Mouse (Mus musculus): ENCODE measurements around the gene Hist1h2bf. TPM values are rescaled to one million over a fixed set of nuclear protein-coding genes. Genes with fewer than 3 reads are reported as not detected.
"Not testable (repeated sequence)": the region's sequence is repeated elsewhere in the genome, so short reads cannot be mapped to it uniquely, and the experiment has no call there.

Gene Hist1h2bf
- polyA plus RNA-seq, 1 experiment from 2014 or later: 4.9 TPM

DNA sequence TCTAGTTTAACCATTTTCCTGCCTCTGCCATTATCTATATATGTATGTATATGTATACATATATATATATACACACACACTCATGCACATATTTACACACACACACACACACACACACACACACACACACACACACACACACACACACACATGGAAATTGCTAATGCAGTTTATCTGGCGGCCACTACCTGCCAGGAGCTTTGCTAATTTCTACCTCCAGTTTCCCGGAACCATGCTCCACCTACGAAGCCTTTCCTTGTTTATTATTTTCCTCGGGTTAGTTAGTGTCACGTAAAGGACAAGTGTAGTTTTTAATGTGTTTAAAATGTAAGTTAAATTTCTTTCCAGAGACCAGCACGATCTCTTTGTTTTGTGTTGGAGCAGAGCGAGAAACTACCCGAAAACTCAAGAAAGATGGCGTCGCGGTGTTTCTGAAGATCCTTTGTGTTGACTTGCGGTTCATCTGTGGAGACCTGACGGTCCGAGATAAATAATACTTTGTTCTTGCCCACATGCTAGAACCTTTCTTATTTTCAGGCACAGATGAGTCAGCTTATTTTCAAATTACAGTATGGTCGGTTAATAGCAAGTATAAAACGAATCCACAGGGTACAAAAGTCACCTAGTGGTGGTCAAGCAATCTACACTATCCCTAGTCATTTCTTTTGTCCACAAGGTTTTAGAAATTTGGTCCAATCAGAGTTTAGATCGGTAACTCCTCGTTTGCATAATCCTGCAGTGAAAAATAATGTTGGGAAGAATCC lies 11.1 kb downstream of the Hist1h2bf start:
- H3K27ac ChIP-seq (ENCODE audit: low read depth, low read length): peak overlapping the region; percentile 96

DNA sequence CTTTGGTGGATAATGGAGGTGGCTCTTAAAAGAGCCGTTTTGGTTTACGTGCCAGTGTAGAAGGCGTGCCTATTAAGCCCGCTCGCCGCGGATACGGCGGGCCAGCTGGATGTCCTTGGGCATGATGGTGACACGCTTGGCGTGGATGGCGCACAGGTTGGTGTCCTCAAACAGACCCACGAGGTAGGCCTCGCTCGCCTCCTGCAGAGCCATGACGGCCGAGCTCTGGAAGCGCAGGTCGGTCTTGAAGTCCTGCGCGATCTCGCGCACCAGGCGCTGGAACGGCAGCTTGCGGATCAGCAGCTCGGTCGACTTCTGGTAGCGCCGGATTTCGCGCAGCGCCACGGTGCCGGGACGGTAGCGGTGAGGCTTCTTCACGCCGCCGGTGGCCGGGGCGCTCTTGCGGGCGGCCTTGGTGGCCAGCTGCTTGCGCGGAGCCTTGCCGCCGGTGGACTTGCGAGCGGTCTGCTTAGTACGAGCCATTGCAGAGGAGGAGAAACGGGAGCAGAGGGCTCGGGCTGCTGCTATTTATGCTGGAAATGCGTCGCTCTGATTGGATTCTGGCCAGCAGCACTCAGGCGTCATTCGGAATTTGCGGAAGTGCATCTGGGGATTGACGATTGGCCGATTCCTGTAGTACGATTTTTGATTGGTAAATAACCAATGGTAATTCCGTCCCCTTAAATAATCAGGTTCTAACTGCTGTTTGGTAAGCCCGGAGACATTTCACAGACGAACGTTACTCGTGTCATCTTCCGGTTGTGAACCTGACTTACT lies 11.9 kb downstream of the Hist1h2bf start, which contains the start of gene Hist1h3e:
Gene Hist1h3e (minus strand): TSS at position 487 of the 777 bp plus-strand sequence.
- Histone ChIP-seq H3K4me3 (ENCODE audit: low read depth, low read length) (peak within 1 kb of the TSS; percentile 35), H3K9ac (ENCODE audit: low read length) (peak within 1 kb of the TSS; percentile 86), H3K4me2 (peak within 1 kb of the TSS; percentile 71), H3K27ac (ENCODE audit: low read depth, low read length) (peak within 1 kb of the TSS; percentile 96)
- 0% methylated on average over 46 of the region's 67 CpGs for WGBS
- not testable (repeated sequence) for H3K36me3 ChIP-seq (ENCODE audit: control insufficient read depth, insufficient read depth, low read length); H3K9me3 ChIP-seq (ENCODE audit: control insufficient read depth, low read length); H3K27me3 ChIP-seq (ENCODE audit: control insufficient read depth, insufficient read depth, low read length); H3K4me1 ChIP-seq (ENCODE audit: control insufficient read depth, insufficient read depth, low read length)
- ATAC-seq (ENCODE audit: low FRiP score): peak; percentile 98
- DNase-seq (ENCODE audit: low spot score, missing footprints): peak; percentile 99

More for the DNA sequence above, 11.1 kb downstream of the Hist1h2bf start:
- peak overlapping the region; percentile 71 for H3K4me2 ChIP-seq
- no peaks in the 10 kb centered on the region for H3K4me1 ChIP-seq (ENCODE audit: control insufficient read depth, insufficient read depth, low read length)
- ATAC-seq (ENCODE audit: low FRiP score): peak; percentile 65
- WGBS: 4% methylated on average over 18 of the region's 18 CpGs
- H3K9ac ChIP-seq (ENCODE audit: low read length): peak overlapping the region; percentile 86
- peak; percentile 96 for DNase-seq (ENCODE audit: low spot score, missing footprints)
- no peaks in the 10 kb centered on the region for H3K36me3 ChIP-seq (ENCODE audit: control insufficient read depth, insufficient read depth, low read length)
- H3K4me3 ChIP-seq (ENCODE audit: low read depth, low read length): peak overlapping the region; percentile 35
- no peaks in the 10 kb centered on the region for H3K27me3 ChIP-seq (ENCODE audit: control insufficient read depth, insufficient read depth, low read length)
- no peaks in the 10 kb centered on the region for H3K9me3 ChIP-seq (ENCODE audit: control insufficient read depth, low read length)

DNA sequence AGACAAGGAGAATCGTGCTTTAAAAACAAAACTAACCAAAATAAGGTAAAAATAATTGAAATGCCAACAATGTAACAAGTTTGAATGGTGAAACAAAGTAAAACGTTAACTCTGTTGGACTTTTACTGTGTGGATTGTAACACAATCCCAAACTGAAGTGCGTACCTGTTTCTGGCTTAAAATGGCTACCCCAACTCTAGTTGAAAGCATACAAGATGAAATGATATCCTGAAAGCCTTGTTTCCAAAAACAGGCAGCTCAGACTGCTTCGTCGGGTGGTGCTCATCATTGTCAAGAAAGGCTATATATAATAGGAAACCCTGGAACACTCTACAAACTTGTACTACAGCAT lies 12.5 kb downstream of the Hist1h2bf start:
- peak overlapping the region; percentile 96; the same call in 1 of the 2 replicates for H3K27ac ChIP-seq (ENCODE audit: low read depth, low read length)
- H3K36me3 ChIP-seq (ENCODE audit: control insufficient read depth, insufficient read depth, low read length); ATAC-seq (ENCODE audit: low FRiP score); H3K4me1 ChIP-seq (ENCODE audit: control insufficient read depth, insufficient read depth, low read length); H3K9me3 ChIP-seq (ENCODE audit: control insufficient read depth, low read length); DNase-seq (ENCODE audit: low spot score, missing footprints); H3K27me3 ChIP-seq (ENCODE audit: control insufficient read depth, insufficient read depth, low read length): not testable (repeated sequence)
- H3K4me2 ChIP-seq: peak overlapping the region; percentile 71
- peak overlapping the region; percentile 35 for H3K4me3 ChIP-seq (ENCODE audit: low read depth, low read length)
- WGBS: 0% methylated on average over 2 of the region's 5 CpGs
- H3K9ac ChIP-seq (ENCODE audit: low read length): peak overlapping the region; percentile 86; the same call in 1 of the 2 replicates

DNA sequence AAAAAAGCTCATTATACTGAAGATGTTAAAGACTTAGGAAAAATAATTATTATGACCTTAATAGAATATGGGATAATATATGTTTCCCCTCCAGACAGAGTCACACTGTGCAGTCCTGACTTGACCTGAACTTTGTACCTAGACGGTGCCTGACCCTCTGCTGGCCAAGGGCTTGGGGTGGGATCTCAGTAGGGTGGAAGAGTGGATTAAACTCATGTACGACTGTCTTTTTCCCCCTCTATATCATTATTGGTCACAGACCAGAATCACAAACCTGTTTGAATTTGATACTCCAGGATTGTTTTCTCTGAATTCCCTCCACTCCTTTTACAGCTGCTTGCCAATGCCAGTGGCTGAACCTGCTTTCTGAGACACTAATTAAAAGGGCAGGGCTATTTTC lies 13.3 kb downstream of the Hist1h2bf start:
- H3K4me2 ChIP-seq; H3K9me3 ChIP-seq (ENCODE audit: control insufficient read depth, low read length); H3K4me1 ChIP-seq (ENCODE audit: control insufficient read depth, insufficient read depth, low read length); H3K36me3 ChIP-seq (ENCODE audit: control insufficient read depth, insufficient read depth, low read length); ATAC-seq (ENCODE audit: low FRiP score); H3K27me3 ChIP-seq (ENCODE audit: control insufficient read depth, insufficient read depth, low read length); H3K9ac ChIP-seq (ENCODE audit: low read length); H3K4me3 ChIP-seq (ENCODE audit: low read depth, low read length): not testable (repeated sequence)
- peak; percentile 90 for DNase-seq (ENCODE audit: low spot score, missing footprints)
- WGBS: 26% methylated on average over 2 of the region's 2 CpGs
- peak overlapping the region; percentile 20; the same call in 1 of the 2 replicates for H3K27ac ChIP-seq (ENCODE audit: low read depth, low read length)

DNA sequence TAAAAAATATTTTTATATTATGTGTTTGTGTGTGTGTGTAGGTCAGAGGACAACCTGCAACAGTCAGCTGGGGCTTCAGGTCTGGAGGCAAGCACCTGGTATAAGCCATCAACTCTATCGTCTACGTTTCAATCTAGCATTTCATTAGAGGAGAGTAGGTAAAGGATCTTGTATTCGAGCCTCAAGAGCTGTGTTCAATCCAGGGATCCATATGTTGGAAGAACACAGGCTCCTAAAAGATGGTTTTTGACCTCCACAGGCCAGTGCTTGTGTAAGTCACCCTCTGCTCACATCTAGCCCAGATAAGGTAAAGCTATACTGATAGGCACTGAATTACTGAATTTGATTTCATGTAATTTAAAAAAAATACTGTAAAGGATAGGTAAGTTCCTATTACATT lies 17.1 kb downstream of the Hist1h2bf start:
- Histone ChIP-seq H3K9ac (ENCODE audit: low read length) (peak overlapping the region; percentile 9; the same call in 1 of the 2 replicates), H3K4me3 (ENCODE audit: low read depth, low read length) (no peak overlapping the region), H3K9me3 (ENCODE audit: control insufficient read depth, low read length) (no peaks in the 10 kb centered on the region), H3K27ac (ENCODE audit: low read depth, low read length) (peak overlapping the region; percentile 98), H3K36me3 (ENCODE audit: control insufficient read depth, insufficient read depth, low read length) (no peaks in the 10 kb centered on the region), H3K27me3 (ENCODE audit: control insufficient read depth, insufficient read depth, low read length) (no peaks in the 10 kb centered on the region), H3K4me1 (ENCODE audit: control insufficient read depth, insufficient read depth, low read length) (peaks cover 9% of the 10 kb centered on the region), H3K4me2 (peak overlapping the region; percentile 9; the same call in 1 of the 2 replicates)
- DNase-seq (ENCODE audit: low spot score, missing footprints) (no peak), ATAC-seq (ENCODE audit: low FRiP score) (no peak)
- WGBS: 70% methylated on average over 3 of the region's 3 CpGs

DNA sequence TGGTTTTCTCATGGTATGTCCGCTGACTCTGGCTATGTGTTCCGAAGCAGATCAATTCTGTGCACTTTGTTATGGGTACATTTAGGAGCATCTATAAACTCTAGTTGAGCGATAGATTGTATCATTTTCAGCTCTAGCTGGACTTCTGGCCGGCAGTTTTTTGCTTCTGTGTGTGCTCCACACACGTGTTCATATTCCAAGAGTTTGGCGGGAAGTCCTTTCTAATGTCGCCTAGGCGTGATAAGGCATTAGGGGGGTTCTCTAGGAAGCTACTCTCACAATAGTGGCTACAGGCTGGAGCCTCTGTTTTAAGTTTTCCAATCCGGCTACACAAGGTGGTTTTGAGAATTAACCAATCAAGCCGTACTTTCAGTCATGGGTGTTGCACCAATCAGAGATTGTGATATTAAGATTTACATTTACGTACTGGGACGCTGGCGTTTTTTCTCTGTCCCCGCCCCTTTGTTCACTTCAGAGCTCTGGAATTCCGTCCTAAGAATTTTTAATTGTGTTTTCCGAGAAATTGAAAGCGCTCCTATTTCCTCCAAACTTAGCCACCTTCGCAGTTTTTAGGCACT lies 18.1 kb downstream of the Hist1h2bf start:
- under 1% methylated on average over 18 of the region's 18 CpGs for WGBS
- peaks cover 9% of the 10 kb centered on the region for H3K4me1 ChIP-seq (ENCODE audit: control insufficient read depth, insufficient read depth, low read length)

DNA sequence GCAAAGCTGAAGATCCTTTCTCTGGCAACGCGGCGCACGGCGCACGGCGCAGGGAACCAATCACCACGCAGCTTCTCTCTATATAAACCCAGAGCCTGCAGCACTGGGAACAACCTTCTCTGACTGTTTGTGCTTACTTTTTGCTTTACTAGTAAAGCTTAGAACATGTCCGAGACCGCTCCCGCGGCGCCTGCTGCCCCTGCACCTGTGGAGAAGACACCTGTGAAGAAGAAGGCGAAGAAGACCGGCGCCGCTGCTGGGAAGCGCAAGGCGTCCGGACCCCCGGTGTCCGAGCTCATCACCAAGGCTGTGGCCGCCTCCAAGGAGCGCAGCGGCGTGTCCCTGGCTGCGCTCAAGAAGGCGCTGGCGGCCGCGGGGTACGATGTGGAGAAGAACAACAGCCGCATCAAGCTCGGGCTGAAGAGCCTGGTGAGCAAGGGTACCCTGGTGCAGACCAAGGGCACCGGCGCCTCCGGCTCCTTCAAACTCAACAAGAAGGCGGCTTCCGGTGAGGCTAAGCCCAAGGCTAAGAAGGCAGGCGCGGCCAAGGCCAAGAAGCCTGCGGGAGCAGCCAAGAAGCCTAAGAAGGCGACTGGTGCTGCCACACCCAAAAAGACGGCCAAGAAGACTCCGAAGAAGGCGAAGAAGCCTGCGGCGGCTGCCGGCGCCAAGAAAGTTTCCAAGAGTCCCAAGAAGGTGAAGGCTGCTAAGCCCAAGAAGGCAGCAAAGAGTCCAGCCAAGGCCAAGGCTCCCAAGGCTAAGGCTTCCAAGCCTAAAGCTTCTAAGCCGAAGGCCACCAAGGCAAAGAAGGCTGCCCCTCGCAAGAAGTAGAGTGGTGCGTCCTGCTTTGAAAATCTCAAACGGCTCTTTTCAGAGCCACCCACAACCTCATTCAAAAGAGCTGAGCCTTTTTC lies 18.8 kb downstream of the Hist1h2bf start:
- peak overlapping the region; percentile 98 for H3K27ac ChIP-seq (ENCODE audit: low read depth, low read length)
- H3K4me2 ChIP-seq: peak overlapping the region; percentile 93
- DNase-seq (ENCODE audit: low spot score, missing footprints) (peak; percentile 98), ATAC-seq (ENCODE audit: low FRiP score) (peak; percentile 87)
- peaks cover 9% of the 10 kb centered on the region for H3K4me1 ChIP-seq (ENCODE audit: control insufficient read depth, insufficient read depth, low read length)
- peak overlapping the region; percentile 57 for H3K4me3 ChIP-seq (ENCODE audit: low read depth, low read length)
- H3K9ac ChIP-seq (ENCODE audit: low read length): peak overlapping the region; percentile 89
- H3K9me3 ChIP-seq (ENCODE audit: control insufficient read depth, low read length): no peaks in the 10 kb centered on the region
- no peaks in the 10 kb centered on the region for H3K36me3 ChIP-seq (ENCODE audit: control insufficient read depth, insufficient read depth, low read length)
- no peaks in the 10 kb centered on the region for H3K27me3 ChIP-seq (ENCODE audit: control insufficient read depth, insufficient read depth, low read length)
- WGBS: under 1% methylated on average over 49 of the region's 54 CpGs

More for the DNA sequence above, 18.1 kb downstream of the Hist1h2bf start:
- no peaks in the 10 kb centered on the region for H3K9me3 ChIP-seq (ENCODE audit: control insufficient read depth, low read length)
- H3K27me3 ChIP-seq (ENCODE audit: control insufficient read depth, insufficient read depth, low read length): no peaks in the 10 kb centered on the region
- H3K27ac ChIP-seq (ENCODE audit: low read depth, low read length): peak overlapping the region; percentile 98
- H3K9ac ChIP-seq (ENCODE audit: low read length): peak overlapping the region; percentile 89
- ATAC-seq (ENCODE audit: low FRiP score) (peak; percentile 78), DNase-seq (ENCODE audit: low spot score, missing footprints) (peak; percentile 98)
- H3K36me3 ChIP-seq (ENCODE audit: control insufficient read depth, insufficient read depth, low read length): no peaks in the 10 kb centered on the region
- H3K4me3 ChIP-seq (ENCODE audit: low read depth, low read length): peak overlapping the region; percentile 57
- peak overlapping the region; percentile 93 for H3K4me2 ChIP-seq

DNA sequence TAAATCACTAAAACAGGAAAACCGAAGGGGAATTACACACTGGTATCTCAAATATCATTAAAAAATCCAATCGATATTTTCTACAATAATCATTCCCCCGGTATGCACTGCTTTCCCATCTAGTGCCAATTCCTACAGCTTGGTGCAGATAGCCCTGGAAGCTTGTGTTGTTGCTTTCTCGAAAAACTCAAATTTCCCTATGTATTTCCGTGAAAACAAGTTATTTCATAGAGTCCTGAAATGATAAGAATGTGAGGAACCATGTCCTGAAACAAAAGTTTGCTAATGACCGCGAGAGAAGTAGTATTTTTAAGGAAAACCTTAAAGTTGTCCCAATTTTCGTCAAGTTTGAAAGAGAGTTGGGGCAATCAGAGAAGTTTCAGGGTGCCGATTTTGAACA lies 19.6 kb downstream of the Hist1h2bf start:
- no peaks in the 10 kb centered on the region for H3K27me3 ChIP-seq (ENCODE audit: control insufficient read depth, insufficient read depth, low read length)
- ATAC-seq (ENCODE audit: low FRiP score) (no peak), DNase-seq (ENCODE audit: low spot score, missing footprints) (peak; percentile 93)
- peaks cover 9% of the 10 kb centered on the region for H3K4me1 ChIP-seq (ENCODE audit: control insufficient read depth, insufficient read depth, low read length)
- no peaks in the 10 kb centered on the region for H3K9me3 ChIP-seq (ENCODE audit: control insufficient read depth, low read length)
- peak overlapping the region; percentile 93 for H3K4me2 ChIP-seq
- H3K4me3 ChIP-seq (ENCODE audit: low read depth, low read length): peak overlapping the region; percentile 57; the same call in 1 of the 2 replicates
- H3K36me3 ChIP-seq (ENCODE audit: control insufficient read depth, insufficient read depth, low read length): no peaks in the 10 kb centered on the region
- H3K27ac ChIP-seq (ENCODE audit: low read depth, low read length): peak overlapping the region; percentile 98
- WGBS: 27% methylated on average over 9 of the region's 9 CpGs
- peak overlapping the region; percentile 89 for H3K9ac ChIP-seq (ENCODE audit: low read length)
